Mouse (Mus musculus) spleen, postnatal 10 days (tissue): ENCODE measurements around the gene Asb9.

Source experiments
- DNase-seq, 2 experiments: peaks; one replicate each; pipeline ENCODE4 v3.0.0; 2021 to 2022; ENCODE audit warnings: low spot score in 2 of 2

Gene Asb9

DNA sequence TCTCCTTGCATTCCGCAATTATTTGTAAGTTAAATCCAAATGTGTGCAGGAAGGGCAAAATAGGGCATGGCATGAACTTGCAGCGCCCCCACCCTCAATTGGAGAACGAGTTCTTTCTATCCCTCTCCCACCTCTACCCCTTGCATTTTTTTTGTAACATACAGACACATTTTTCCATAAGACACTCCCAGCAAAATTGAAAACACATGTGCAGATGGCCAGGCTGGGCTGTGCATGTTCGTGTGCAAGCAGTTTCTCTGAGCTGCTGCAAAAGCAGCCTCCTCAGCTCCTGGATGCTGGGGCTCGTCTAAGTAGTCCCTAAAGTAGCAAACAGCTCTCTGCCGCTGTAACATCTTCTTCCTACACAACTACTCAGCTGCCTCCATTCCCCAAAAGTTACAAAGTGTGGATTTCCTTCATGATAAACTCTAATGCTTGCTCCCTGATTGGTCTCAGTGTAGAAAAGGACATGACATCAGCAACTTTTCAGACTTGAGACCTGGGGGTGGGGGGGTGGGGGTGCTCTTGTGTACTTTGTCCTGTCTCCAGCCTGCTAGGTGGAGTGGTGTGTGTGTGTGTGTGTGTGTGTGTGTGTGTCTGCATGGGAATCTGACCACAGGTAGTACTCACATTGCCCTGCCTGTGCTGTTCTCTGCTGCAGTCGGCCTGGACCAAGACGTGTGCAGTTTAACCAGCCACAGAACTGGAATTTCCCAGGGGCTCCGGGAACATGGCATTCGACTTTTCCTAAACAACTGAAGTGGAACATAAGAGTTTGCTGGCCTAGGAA is at the start of gene Asb9:
Gene Asb9 (plus strand): TSS at position 619 of the 790 bp plus-strand sequence.
- no peak for DNase-seq

DNA sequence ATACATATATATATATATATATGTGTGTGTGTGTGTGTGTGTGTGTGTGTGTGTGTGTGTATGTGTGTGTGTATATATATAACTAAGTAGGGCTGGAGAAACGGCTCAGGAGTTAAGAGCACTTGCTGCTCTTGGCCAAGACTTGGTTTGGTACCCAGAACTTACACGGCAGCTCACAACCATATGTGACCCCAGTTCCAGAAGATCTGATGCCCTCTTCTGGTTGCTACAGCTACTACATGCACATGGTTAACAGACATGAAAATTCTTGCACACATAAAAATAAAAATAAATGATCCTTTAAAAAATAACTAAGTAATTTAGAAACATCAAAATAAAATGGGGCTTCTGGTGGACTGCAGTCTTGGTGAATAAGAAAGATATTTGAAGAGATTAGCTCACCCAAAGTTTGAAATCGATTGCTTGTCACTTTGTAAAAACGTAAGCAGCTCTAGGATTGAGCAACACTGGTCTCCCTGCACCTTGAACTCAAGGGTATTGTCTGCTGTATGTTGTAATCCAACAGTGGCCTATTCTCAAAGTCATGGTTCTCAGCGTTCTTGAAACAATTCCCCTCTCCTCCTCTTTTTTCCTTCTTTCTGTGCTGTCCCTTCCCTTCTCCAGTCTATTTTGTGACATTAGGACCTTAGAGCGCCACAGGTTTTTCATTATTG is 46.8 kb upstream of the Asb9 start:
- DNase-seq = no peak

DNA sequence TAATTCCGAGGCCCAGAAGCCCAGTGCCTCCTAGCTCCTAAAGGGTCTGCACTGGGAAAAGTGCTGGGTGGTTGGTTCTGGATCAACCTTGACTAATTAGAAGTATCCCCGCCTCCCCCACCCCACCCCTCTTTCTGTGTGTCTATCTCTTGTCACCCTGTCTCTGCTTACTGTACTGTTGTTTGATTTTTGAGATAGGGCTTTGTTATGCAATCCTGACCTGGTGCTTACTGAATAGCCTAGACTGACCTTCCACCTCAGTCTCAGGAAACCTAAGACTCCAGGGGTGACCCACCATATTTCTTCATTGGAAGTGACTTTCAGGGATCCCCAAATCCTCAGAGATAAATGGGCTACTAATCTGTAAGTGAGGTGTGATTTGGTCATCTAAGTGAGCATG is 3.9 kb upstream of the Asb9 start:
- DNase-seq = no peak

DNA sequence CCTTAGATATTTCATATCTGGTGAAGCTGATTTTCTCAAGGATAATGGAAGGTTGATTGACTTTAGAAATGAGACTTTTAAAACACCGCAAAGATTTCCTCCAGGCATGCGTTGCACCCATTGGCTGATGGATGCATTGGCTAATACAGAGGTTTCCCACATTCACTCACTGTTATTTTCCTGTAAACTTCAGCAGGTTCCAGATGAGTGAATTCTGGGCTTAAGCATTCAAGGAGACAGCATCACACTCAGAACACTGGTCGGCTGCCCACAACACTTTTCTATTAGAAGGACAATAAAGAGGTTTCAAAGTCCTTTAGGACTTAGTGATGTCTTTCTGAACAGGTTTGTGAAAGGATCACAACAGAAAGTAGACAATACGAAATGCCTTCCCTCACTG is 941 bp downstream of the Asb9 start:
- DNase-seq = no peak

DNA sequence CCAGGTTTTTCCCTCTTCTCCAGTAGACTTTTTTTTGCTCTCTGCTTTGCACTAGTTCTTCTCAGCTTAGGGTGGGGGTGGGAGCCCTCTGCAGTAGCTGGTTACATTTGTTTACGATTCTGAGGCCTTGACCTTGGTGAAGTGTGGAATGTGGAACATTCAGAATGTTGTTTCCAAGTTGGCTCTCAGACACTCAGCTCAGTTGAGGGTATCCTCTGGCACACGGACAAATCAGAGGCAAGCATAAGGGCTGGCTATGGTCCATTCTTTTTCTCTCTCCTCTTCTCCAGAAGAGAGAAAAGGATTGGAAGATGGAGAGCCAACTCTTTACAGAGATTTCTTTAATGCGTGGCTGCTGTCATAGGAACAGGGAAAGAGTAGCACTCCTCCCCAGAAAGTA is 2.6 kb downstream of the Asb9 start:
- DNase-seq = no peak

DNA sequence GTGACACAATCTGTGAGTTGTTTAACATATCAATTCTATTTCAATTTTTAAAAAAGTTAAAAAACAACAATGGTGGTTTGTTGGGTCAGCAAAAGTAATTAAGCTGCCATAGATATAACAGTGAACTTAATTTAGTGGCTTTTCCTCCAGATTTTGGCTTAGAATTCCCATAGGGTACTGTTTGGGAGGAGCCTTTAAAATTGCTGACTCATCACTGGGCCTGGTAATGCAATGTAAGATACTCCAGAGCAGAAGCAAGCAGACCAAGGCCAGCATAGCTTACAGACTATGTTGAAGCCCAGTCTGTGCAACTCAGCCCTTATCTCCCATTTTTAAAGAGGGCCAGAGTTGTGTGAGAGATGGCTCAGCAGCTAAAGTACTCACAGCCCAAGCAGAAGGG is 16.0 kb downstream of the Asb9 start:
- DNase-seq = no peak

DNA sequence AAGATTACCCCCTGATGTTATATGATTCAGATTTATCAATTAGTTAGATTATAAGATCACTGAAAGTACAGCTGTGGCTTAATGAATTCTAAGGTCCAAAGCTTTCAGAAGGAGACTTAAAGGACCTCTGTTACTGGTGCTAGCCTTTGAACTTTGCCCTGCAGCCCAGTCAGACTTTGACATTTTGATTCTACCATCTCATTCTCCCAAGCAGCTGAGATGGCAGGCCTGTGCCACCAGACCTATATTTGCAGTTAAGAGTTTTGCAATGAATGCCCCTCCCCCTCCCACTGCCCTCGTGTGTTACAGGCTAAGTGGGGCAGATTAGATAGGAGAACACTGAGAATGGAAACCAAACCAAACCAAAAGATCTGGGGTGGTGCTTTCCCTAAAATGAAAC is 20.4 kb downstream of the Asb9 start:
- DNase-seq = no peak

DNA sequence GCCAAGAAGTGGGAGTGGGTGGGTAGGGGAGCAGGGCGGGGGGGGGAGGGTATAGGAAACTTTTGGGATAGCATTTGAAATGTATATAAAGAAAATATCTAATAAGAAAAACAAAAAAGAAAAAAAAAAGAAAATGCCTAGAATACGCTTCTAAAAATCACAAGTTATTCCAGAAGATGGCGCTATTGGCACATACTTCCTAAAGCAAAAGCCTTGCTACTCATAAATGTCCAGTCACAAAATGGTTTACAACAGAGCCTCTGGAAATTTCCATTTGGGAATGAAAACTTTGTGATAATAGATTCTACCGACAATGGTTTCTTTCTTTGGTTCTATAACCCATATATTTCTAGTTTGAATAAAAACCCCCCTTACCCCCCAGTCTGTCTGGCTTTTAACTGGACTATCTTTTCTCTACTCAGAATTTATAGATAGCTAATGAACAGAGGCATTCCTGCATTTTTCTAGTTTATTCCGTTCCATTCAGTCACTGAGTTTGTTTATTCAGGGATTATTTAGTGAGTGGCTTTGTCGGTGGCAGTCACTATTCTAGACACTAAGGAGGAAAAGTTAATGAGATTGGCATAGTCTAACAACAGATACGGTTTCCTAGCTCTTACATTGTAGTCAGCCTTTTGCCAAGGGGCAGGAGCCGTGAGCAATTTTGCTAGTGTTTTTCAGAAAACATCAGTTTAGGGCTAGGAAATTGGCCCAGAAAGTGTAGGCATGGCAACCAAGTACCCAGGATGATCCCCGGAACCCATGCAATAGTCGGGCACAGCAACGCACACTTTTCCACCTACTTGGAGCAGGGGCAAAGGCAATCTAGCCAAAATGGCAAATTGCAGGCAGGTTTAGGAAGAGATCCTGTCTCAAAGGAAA is 35.5 kb downstream of the Asb9 start:
- no peak for DNase-seq

DNA sequence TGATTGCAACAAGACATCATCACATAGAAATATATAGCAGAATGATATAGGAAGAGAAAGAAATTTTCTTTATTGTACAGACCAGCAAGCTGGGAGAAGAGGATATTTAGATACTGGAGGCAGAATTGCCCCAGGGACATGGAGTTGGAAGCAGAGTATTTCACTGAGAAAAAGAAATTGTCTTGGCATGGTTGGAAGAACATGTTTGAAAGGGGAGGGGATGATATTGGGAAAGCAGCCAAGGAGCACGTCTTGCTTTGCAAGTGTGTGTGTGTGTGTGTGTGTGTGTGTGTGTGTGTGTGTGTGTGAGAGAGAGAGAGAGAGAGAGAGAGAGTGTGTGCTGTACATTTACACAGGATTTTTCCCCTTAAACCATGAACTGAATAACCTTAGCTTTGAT is 64.1 kb downstream of the Asb9 start:
- no peak for DNase-seq

DNA sequence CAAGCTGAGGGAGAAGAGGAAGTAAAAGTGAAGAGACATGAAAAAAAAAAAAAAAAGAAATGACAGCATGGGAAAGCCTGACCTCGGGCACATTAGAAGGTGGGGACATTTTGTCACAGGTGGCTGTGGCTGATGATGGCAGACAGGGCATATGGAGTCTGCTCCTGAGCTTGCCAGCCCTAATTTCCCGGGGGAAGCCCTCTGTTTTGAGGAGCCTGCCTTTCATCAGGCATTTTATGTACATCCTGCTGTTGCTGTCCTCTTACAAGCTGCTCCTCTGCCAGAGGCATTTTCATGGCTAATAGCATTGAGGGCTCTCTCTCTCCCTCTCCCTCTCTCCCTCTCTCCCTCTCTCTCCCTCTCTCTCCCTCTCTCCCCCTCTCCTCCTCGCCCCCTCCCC is 70.8 kb downstream of the Asb9 start:
- no peak for DNase-seq
